Mouse (Mus musculus): ENCODE results near the gene Trim2.
A peak's percentile ranks its signal among the peaks of the same experiment; 100 is the strongest.

Gene Trim2

DNA sequence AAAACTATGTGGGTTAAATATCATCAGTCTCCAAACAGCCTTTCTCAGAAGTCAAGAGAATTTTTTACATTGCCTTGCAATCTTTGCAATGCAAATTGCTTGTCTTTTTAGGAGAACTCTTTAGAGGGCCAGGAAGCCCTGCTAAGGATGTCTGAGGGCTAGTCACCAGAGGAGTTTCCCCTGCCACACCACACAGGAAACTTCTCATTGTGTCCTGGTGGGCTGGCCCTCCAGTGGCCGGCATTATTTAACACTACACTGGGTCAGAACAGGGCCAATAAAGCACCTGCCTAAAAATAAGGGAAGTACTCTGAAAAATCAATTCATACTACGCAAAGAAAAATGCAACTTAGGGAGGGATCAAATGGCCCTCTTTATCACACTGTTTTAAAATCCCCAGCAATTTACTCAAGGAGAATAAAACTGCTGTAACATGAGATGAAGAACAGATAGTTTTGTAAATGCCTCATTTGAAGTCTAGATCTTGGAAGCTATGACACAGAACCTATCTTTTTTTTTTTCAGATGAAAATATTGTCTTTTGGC is 87.4 kb downstream of the Trim2 start:
- DNase-seq, result peak; percentile 22 to 42

DNA sequence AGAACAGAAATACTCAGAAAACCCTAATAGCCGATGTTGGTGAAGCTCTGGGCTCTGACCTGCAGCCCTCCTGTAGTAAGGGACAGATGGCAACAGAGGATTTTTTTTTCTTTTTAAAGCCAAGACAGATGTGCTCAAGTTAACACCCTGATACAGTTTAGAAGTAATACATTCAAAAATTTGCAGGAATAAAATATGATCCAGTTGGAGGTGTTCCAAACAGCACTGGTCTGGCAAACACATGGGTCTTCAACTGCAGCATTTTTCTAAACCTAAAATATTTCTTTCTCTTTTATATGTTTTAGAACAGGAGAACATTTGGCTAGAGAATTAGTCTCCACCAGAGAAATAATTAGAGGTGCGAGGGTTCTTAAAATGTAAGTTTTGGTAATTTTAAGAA is 88.2 kb downstream of the Trim2 start:
- DNase-seq, result no peak

DNA sequence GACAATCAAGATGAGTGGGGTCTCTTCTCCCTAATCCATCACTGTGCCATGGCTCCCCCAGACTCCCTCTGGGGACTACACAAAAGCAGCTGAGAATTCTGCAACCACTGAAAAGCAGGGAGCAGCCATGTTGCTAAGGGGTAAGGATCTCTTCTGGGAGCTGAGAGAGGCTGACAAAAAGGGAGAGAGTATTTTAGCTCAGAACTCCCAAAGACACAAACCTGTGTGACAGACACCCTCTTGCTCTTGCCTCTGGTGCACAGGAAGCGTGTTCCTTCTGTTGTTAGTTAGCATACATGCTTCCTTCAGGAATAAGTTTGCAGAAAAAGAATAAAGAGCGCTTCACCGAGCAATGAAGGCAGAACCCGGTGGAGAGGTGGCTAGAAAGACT is 88.7 kb downstream of the Trim2 start:
- no peak for DNase-seq

GRCm38 (mm10) chr3:84217118-84217960 is 89.3 kb downstream of the Trim2 start:
- peak; percentile 57 to 65 for DNase-seq

DNA sequence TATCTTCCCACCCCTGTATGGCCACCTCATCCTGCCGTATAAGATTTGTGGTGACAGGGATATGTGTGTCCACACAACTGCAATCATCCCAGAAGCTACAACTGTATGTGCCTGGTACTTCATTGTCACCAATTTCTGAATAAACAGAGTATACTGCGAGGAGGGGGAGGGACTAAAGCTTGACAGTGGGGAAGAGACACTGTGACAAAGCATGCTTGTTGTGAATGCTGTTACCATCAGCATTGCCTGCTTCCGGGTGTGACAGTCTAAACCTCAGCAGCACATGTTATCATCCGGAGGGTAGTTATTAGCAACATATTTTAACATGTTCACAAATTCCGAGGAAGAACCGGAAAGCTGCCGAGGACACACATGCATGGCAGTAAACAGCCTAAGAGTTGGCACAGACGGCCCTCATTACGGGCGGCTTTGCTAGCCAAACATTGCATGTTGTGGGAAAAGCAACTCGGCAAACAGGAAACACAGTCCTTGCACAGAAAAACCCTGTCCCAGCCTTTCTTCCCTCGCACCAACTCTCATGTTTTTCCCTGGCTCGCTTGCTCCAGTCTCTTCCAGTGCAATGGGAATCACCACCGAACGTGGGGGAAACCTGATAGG is 90.8 kb downstream of the Trim2 start:
- peak; percentile 62 to 68 for DNase-seq

DNA sequence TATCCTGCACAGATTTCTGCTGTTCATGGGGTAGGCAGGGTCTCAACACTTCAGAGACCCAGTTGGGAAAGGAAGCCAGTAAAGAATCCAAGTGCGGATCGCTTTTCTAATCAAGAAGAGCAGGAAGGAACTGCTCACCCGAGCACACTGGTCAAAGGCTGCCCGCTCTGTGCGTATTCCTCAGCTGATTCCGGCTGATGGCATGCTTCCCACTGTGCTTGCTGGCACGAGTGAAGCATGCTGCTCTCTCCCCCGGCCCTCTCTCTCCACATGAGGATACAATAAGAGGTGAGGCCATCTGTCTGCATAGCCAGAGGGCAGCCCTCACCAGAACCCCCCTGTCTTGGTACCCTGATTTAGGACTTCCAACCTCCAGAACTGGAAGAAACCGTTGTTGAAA is 91.4 kb downstream of the Trim2 start:
- peak; percentile 93 to 95 for DNase-seq

- DNase-seq, result peak; percentile 79 to 88
Observed at GRCm38 (mm10) chr3:84214501-84214900, 92.2 kb downstream of the Trim2 start.

- DNase-seq, result no peak
Observed at GRCm38 (mm10) chr3:84211340-84211875, 95.3 kb downstream of the Trim2 start.

GRCm38 (mm10) chr3:84208917-84209513 is 97.7 kb downstream of the Trim2 start:
- no peak for DNase-seq

- no peak for DNase-seq
Observed at GRCm38 (mm10) chr3:84208475-84208874, 98.2 kb downstream of the Trim2 start.

GRCm38 (mm10) chr3:84207366-84207765 is 99.3 kb downstream of the Trim2 start:
- DNase-seq, result peak; percentile 30 to 54

DNA sequence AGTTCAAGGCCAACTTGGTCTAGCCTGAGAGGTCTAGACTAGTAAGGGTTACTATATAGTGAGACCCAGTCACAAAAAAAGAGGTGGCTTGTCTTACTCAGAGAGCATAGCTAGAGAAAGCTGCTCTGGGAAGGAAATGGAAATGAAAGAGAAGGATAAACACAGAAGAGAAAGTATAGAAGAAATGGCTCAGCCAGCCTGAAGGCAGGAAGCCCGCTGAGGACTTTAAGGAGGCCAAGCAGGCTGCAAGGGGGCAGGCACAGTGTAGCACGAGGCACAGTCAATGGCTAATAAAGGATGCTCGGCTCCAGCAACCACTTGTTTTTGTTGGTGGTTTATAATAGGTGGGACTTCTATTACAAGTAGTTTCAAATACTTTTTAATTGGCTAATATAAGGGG is 100.6 kb downstream of the Trim2 start:
- DNase-seq, result no peak

GRCm38 (mm10) chr3:84205650-84206049 is 101.0 kb downstream of the Trim2 start:
- no peak for DNase-seq

GRCm38 (mm10) chr3:84204640-84205039 is 102.0 kb downstream of the Trim2 start:
- no peak for DNase-seq

DNA sequence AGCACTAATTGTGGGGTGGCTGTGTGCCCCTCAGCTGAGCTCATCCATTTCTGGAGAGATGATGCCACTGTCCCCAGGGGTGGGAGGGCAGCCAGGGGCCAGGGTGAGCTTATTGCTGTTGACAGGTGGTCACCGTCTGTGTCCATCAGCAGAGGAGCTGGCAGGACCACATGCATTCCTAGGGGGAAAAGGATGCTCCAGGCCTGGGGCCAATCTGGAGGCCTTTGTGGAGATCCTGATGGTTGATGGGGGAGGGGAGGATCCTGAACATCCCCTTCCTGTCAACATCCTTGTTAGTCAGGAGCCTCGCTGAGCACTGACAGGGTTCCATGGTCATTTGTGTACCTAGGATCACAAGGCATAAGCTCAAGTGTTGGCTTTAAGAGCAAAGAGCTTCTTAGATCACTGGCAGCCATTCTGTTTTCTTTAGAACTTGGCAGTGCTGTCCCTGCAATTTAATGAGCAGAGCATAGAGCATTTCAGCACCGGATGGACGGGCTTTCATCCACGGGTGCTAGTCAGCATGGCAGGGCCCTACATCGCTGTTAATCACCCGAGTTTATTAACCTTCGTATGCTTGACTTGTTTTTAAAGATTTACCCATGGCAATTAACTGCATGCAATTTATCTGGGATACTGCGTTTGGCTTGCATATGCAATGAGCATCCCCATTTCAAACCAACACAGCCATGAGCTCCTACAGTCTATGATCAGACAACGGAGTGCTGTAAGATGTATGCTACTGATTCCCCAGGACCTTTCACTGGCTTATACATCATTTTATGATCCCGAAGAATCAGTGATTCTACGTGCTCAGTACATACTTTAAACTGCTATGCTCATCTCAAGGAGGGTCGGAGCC is 105.9 kb downstream of the Trim2 start:
- peak; percentile 98 for DNase-seq

DNA sequence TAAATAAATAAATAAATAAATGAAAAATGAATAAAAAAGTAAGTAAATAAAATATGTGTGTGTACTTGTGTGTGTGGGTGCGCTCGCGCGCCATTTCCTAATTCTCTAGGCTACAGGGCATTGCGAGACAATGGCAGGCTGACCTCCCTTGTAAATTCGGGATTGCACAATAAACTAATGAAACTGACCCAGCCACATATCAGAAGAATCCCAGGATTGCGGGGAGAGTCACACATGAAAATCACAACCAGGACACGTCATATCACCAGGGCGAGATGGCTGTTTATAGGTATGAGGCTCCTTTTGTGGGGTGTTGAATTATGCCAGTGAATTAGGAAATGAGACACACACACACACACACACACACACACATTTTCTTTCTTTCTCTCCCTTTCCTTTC is 107.2 kb downstream of the Trim2 start:
- DNase-seq, result no peak

GRCm38 (mm10) chr3:84198229-84198628 is 108.4 kb downstream of the Trim2 start:
- no peak for DNase-seq

GRCm38 (mm10) chr3:84193881-84194280 is 112.8 kb downstream of the Trim2 start:
- no peak for DNase-seq

- DNase-seq, result peak; percentile 32 to 42
Observed at GRCm38 (mm10) chr3:84191141-84191881, 115.4 kb downstream of the Trim2 start.

- peak; percentile 34 to 36 for DNase-seq
Observed at GRCm38 (mm10) chr3:84190513-84191061, 116.1 kb downstream of the Trim2 start.

- DNase-seq, result no peak
Observed at GRCm38 (mm10) chr3:84189629-84190173, 117.0 kb downstream of the Trim2 start.

Data from cerebellum, postnatal 25 days (tissue).